In the genomic region with DNA sequence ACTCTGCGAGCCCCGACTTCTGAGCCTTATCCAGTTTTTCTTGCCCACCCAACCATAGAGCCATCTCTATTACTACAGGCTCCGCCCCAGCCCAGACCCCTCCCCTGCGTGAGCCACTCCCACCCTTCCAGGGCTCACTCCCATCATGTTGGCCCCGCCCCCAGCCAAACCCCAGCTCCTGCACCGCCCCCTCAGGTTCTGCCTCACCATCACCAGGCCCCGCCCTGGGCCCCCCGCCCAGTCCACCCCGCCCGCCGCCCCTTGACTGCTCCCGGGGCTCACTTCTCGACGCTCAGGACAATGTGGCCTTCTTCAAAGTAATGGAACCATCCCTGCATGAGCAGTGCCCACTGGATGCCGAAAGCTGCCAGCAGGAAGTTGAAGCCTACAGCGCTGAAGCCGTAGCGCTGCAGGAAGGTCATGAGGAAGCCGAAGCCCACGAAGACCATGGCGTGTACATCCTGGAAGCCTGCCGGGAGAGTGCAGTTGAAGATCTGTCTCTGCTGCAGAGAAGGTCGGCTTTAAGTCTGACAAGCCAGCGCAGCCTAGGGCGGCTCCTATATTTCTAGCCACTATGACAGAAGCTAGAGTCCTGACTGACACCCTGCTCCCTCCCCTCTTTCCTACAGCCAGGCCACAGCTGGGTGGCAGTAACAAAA, we compare ENCODE assay signal across 8 mouse cellular contexts. TPM values are rescaled to one million over a fixed set of nuclear protein-coding genes. Genes with fewer than 3 reads are reported as not detected.
DNase-seq lines count a peak whose midpoint lies in the region; ATAC-seq lines count a peak whose summit lies in the region.

No protein-coding gene starts in this region.

- DNase-seq in kidney, adult 18-20 months = no peak
- DNase-seq in embryo, embryonic 10.5 days (ENCODE audit: low spot score) = peak; percentile 83
- DNase-seq in thymus, postnatal 25 days = peak; percentile 19
- no peak for DNase-seq in layer of hippocampus, postnatal 36 days
- DNase-seq in spleen, postnatal 14 days (ENCODE audit: low spot score in 2 of 2) = no peak

- peak; percentile 85 for ATAC-seq in kidney, embryonic 16.5 days (ENCODE audit: low FRiP score, low TSS enrichment)
- peak; percentile 73 for ATAC-seq in hindbrain, embryonic 16.5 days
- ATAC-seq in megakaryocyte progenitor cell, adult 5-6 weeks (replicated peaks; ENCODE audit: poor library complexity) = peak; percentile 67

- peak overlapping the region; percentile 70 for H3K4me2 ChIP-seq in kidney, embryonic 16.5 days (replicated peaks; ENCODE audit: low read depth, low read length)
- H3K4me2 ChIP-seq in hindbrain, embryonic 16.5 days (ENCODE audit: low read length) = peak overlapping the region; percentile 73

- peaks cover 47% of the 10 kb centered on the region for H3K27me3 ChIP-seq in kidney, embryonic 16.5 days (ENCODE audit: insufficient read depth, low read length)
- H3K27me3 ChIP-seq in hindbrain, embryonic 16.5 days (replicated peaks; ENCODE audit: control insufficient read depth, insufficient read depth, low read length) = no peaks in the 10 kb centered on the region

- no peaks in the 10 kb centered on the region for H3K9me3 ChIP-seq in kidney, embryonic 16.5 days (ENCODE audit: low read length)
- H3K9me3 ChIP-seq in hindbrain, embryonic 16.5 days (ENCODE audit: control insufficient read depth, low read length) = no peaks in the 10 kb centered on the region

- peak overlapping the region; percentile 41 for H3K4me3 ChIP-seq in kidney, embryonic 16.5 days (ENCODE audit: low read length)
- peak overlapping the region; percentile 35 for H3K4me3 ChIP-seq in hindbrain, embryonic 16.5 days (ENCODE audit: low read length)

- no peak overlapping the region for H3K27ac ChIP-seq in kidney, embryonic 16.5 days (ENCODE audit: low read length)
- H3K27ac ChIP-seq in hindbrain, embryonic 16.5 days (ENCODE audit: low read depth, low read length) = no peak overlapping the region

- WGBS in kidney, embryonic 16.5 days = 2% methylated on average over 25 of the region's 25 CpGs
- WGBS in hindbrain, embryonic 16.5 days = 2% methylated on average over 25 of the region's 25 CpGs

- H3K4me1 ChIP-seq in kidney, embryonic 16.5 days (ENCODE audit: insufficient read depth, low read length) = peaks cover 9% of the 10 kb centered on the region
- peaks cover 6% of the 10 kb centered on the region for H3K4me1 ChIP-seq in hindbrain, embryonic 16.5 days (ENCODE audit: control insufficient read depth, insufficient read depth, low read depth, low read length)

- H3K9ac ChIP-seq in kidney, embryonic 16.5 days (replicated peaks; ENCODE audit: low read length) = peak overlapping the region; percentile 19; the same call in 1 of the 2 replicates
- peak overlapping the region; percentile 63 for H3K9ac ChIP-seq in hindbrain, embryonic 16.5 days (ENCODE audit: low read depth, low read length)

- H3K36me3 ChIP-seq in kidney, embryonic 16.5 days (ENCODE audit: insufficient read depth, low read length) = no peaks in the 10 kb centered on the region
- H3K36me3 ChIP-seq in hindbrain, embryonic 16.5 days (ENCODE audit: control insufficient read depth, insufficient read depth, low read length) = no peaks in the 10 kb centered on the region

RNA-seq across cellular contexts. Expression of gene Rhcg, which starts 10.1 kb away (rescaled TPM):
- polyA plus RNA-seq in kidney, embryonic 16.5 days (2015; fragmentation: Nextera tagmentation; extraction: Ambion mirVana) = 54.3 and 68.2 TPM in 2 replicates
- 5.5 and 5.7 TPM in 2 replicates for polyA plus RNA-seq in hindbrain, embryonic 16.5 days (2015; fragmentation: Nextera tagmentation; extraction: Ambion mirVana)
- 0.29 and 1.9 TPM in 2 replicates for total RNA-seq in megakaryocyte progenitor cell, adult 5-6 weeks (2015)
- total RNA-seq in megakaryocyte progenitor cell, adult 5-6 weeks (2017) = 0.17 and 2.0 TPM in 2 replicates
- 1 to 10 TPM; 1.1 to 1.2 TPM for total RNA-seq in layer of hippocampus, postnatal 36 days (2021)

RNA-seq across cellular contexts. Expression of gene Ticrr, which starts 52.6 kb away (rescaled TPM):
- polyA plus RNA-seq in kidney, embryonic 16.5 days (2015; fragmentation: Nextera tagmentation; extraction: Ambion mirVana) = 8.8 and 9.7 TPM in 2 replicates
- 1.8 and 2.1 TPM in 2 replicates for polyA plus RNA-seq in hindbrain, embryonic 16.5 days (2015; fragmentation: Nextera tagmentation; extraction: Ambion mirVana)
- total RNA-seq in megakaryocyte progenitor cell, adult 5-6 weeks (2015) = 32.2 and 41.3 TPM in 2 replicates
- total RNA-seq in megakaryocyte progenitor cell, adult 5-6 weeks (2017) = 16.9 and 19.4 TPM in 2 replicates
- under 1 TPM; 0.10 to 0.20 TPM for total RNA-seq in layer of hippocampus, postnatal 36 days (2021)

Comparison
In these comparisons a context has a peak if more than half of its experiments do, and no peak if none do; other contexts are left out.
1. DNase-seq: peak in embryo, embryonic 10.5 days (single experiment) and thymus, postnatal 25 days (single experiment); none in kidney, adult 18-20 months (single experiment), layer of hippocampus, postnatal 36 days (0 of 2) and spleen, postnatal 14 days (0 of 2).
2. RNA of gene Ticrr, which starts 52.6 kb away (total RNA-seq): 16.9 to 41.3 TPM in megakaryocyte progenitor cell, adult 5-6 weeks; 0.10 to 0.20 TPM in layer of hippocampus, postnatal 36 days; every median in the first group is over 10 times any median in the second.
3. Peak in every context shown above with its lines, with median percentiles within 50 percentile points of each other: ATAC-seq.